Mouse (Mus musculus) urinary bladder, postnatal 36 days (tissue): Measurements from ENCODE around the gene 1700001P01Rik.

Source experiments
- DNase-seq, 2 experiments: peaks; one replicate each; pipeline ENCODE4 v3.0.0; 2022; ENCODE audit warnings: low spot score in 2 of 2, mixed read lengths in 1 of 2

The 1700001P01Rik gene

GRCm38 (mm10) chr11:97775808-97776496 lies at the start of gene 1700001P01Rik:
Gene 1700001P01Rik (minus strand): TSS chr11:97775918.
- DNase-seq, result no peak

- no peak for DNase-seq
Observed at GRCm38 (mm10) chr11:97825295-97825694, 49.6 kb upstream of the 1700001P01Rik start.

GRCm38 (mm10) chr11:97824895-97825294 lies 49.2 kb upstream of the 1700001P01Rik start:
- no peak for DNase-seq

- DNase-seq, result no peak
Observed at GRCm38 (mm10) chr11:97824168-97824567, 48.5 kb upstream of the 1700001P01Rik start.

GRCm38 (mm10) chr11:97822840-97823603 lies 47.3 kb upstream of the 1700001P01Rik start:
- DNase-seq, result no peak

GRCm38 (mm10) chr11:97821401-97822064 lies 45.8 kb upstream of the 1700001P01Rik start:
- no peak for DNase-seq

- peak in 1 of 2 experiments; percentile 84 for DNase-seq
Observed at GRCm38 (mm10) chr11:97820840-97821239, 45.1 kb upstream of the 1700001P01Rik start.

- no peak for DNase-seq
Observed at GRCm38 (mm10) chr11:97819923-97820322, 44.2 kb upstream of the 1700001P01Rik start.

- DNase-seq, result no peak
Observed at GRCm38 (mm10) chr11:97819102-97819501, 43.4 kb upstream of the 1700001P01Rik start.

GRCm38 (mm10) chr11:97818571-97818970 lies 42.9 kb upstream of the 1700001P01Rik start:
- peak in 1 of 2 experiments; percentile 59 for DNase-seq

GRCm38 (mm10) chr11:97818003-97818402 lies 42.3 kb upstream of the 1700001P01Rik start:
- DNase-seq, result no peak

GRCm38 (mm10) chr11:97817379-97817778 lies 41.7 kb upstream of the 1700001P01Rik start:
- DNase-seq, result no peak

- no peak for DNase-seq
Observed at GRCm38 (mm10) chr11:97816916-97817315, 41.2 kb upstream of the 1700001P01Rik start.

GRCm38 (mm10) chr11:97816176-97816575 lies 40.5 kb upstream of the 1700001P01Rik start:
- DNase-seq, result no peak

GRCm38 (mm10) chr11:97815736-97816135 lies 40.0 kb upstream of the 1700001P01Rik start:
- no peak for DNase-seq

GRCm38 (mm10) chr11:97813746-97814515 lies 38.2 kb upstream of the 1700001P01Rik start:
- no peak for DNase-seq

- DNase-seq, result no peak
Observed at GRCm38 (mm10) chr11:97813085-97813484, 37.4 kb upstream of the 1700001P01Rik start.

- no peak for DNase-seq
Observed at GRCm38 (mm10) chr11:97812491-97812921, 36.8 kb upstream of the 1700001P01Rik start.

- DNase-seq, result no peak
Observed at GRCm38 (mm10) chr11:97811569-97812362, 36.0 kb upstream of the 1700001P01Rik start.

- no peak for DNase-seq
Observed at GRCm38 (mm10) chr11:97810970-97811369, 35.3 kb upstream of the 1700001P01Rik start.

- DNase-seq, result peak in 1 of 2 experiments; percentile 80
Observed at GRCm38 (mm10) chr11:97810356-97810755, 34.6 kb upstream of the 1700001P01Rik start.
